Mouse (Mus musculus) hindbrain, embryonic 16.5 days (tissue): ENCODE measurements around the gene Tpte. TPM values are rescaled to one million over a fixed set of nuclear protein-coding genes. Genes with fewer than 3 reads are reported as not detected.

Experiments
- ATAC-seq: fragments of 200-750 bp; cut with Nextera tagmentation; 2 replicates; pipeline ENCODE4 v1.8.0; 2017; ENCODE audit warnings: moderate TSS enrichment, moderate library complexity
- H3K27ac ChIP-seq: fragments of 300-500 bp; sonication (generic); 2 replicates; pipeline ENCODE4 v1.5.1; 2014; ENCODE audit warnings: low read depth, mild to moderate bottlenecking, control low read depth, low read length, moderate library complexity
- H3K27me3 ChIP-seq: fragments of 300-500 bp; sonication (generic); replicated peaks from 2 replicates; pipeline ENCODE4 v1.6.1; 2014; ENCODE audit warnings: low read length; ENCODE audit not compliant: control insufficient read depth, insufficient read depth
- H3K36me3 ChIP-seq: fragments of 300-500 bp; sonication (generic); 2 replicates; pipeline ENCODE4 v1.6.1; 2014; ENCODE audit warnings: mild to moderate bottlenecking, low read length, moderate library complexity, mixed read lengths; ENCODE audit not compliant: control insufficient read depth, insufficient read depth
- H3K4me1 ChIP-seq: fragments of 300-500 bp; sonication (generic); 2 replicates; pipeline ENCODE4 v1.6.1; 2014; ENCODE audit warnings: low read depth, low read length; ENCODE audit not compliant: control insufficient read depth, insufficient read depth
- H3K4me2 ChIP-seq: fragments of 300-500 bp; sonication (generic); 2 replicates; pipeline ENCODE4 v1.6.1; 2014; ENCODE audit warnings: mild to moderate bottlenecking, low read length, control low read depth, moderate library complexity
- H3K4me3 ChIP-seq: fragments of 300-500 bp; sonication (generic); 2 replicates; pipeline ENCODE4 v1.5.1; 2014; ENCODE audit warnings: mild to moderate bottlenecking, low read length, control low read depth, moderate library complexity
- H3K9ac ChIP-seq: fragments of 300-500 bp; sonication (generic); 2 replicates; pipeline ENCODE4 v1.6.1; 2014; ENCODE audit warnings: low read depth, mild to moderate bottlenecking, control low read depth, low read length, moderate library complexity
- H3K9me3 ChIP-seq: fragments of 300-500 bp; sonication (generic); 2 replicates; pipeline ENCODE4 v1.6.1; 2014; ENCODE audit warnings: mild to moderate bottlenecking, low read length, moderate library complexity; ENCODE audit not compliant: control insufficient read depth
- WGBS: fragments of 180-500 bp; shearing (Covaris S2); extraction: QIAGEN DNeasy Blood & Tissue Kit; methylation state at CpG from one replicate; pipeline ENCODE4 v1.1.7; 2014; 5-methylcytosine and 5-hydroxymethylcytosine counted together
- polyA plus RNA-seq: library from polyadenylated mRNA; unstranded; fragments of >200 nt; fragmentation: Nextera tagmentation; extraction: Ambion mirVana; gene quantifications from 2 replicates; pipeline ENCODE4 v1.2.1, GENCODE M21; 2015

Tpte gene
- polyA plus RNA-seq, 1 experiment from 2014 or later, result not detected

DNA sequence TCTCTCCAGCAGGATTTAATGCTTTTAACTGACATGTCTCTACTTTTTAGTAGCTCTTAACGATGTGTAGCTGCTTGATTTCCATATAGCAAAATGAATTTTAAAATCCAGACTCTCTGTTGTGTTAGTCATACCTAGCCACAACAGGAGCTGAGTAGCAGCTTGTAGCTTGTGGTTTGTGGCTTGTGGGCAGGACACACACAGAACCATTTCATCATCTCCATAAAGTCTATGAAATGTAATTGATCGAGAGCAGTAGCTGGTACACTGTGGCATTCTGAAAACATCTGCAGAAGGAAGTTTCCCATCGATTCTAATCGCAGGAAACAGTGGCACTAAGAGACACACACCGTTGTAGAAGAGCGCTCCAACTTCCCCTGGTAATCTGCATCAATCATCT is 122.5 kb downstream of the Tpte start:
- no peaks in the 10 kb centered on the region for H3K27me3 ChIP-seq
- no peak overlapping the region for H3K4me2 ChIP-seq
- peaks cover 4% of the 10 kb centered on the region for H3K4me1 ChIP-seq
- H3K9ac ChIP-seq, result no peak overlapping the region
- H3K27ac ChIP-seq, result no peak overlapping the region
- no peak overlapping the region for H3K4me3 ChIP-seq
- H3K36me3 ChIP-seq, result no peaks in the 10 kb centered on the region
- 79% methylated on average over 6 of the region's 6 CpGs for WGBS
- ATAC-seq, result no peak
- no peaks in the 10 kb centered on the region for H3K9me3 ChIP-seq

DNA sequence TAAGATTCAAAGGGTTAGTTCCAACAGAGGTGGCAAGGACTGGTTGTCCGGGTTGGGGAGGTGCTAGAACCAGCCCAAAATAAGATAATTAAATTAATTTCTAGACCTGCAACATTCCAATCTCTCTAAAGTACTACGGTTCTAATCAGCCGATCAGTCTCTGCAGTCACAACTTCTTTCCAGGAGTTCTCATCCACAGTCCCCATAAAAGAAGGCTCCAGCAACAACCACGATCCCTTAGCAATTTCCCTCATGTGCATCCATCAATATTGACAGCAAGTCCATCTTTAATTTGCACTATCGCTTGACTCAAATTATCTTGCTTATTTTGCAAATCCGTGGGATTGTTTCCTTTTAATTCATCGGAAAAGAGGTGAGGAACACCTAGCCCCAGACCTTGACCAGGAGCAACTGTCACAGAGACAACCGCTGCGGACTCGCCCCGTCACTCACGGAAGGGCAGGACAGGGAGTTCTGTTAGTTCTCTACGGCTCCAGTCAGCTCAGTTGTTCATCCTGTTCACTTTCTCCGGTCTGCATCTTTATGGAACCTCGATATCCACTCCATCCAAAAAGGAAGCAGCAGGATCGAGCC is 127.5 kb downstream of the Tpte start:
- Histone ChIP-seq H3K4me3 (peak overlapping the region; percentile 89), H3K4me1 (peaks cover 13% of the 10 kb centered on the region), H3K9me3 (no peaks in the 10 kb centered on the region), H3K27me3 (no peaks in the 10 kb centered on the region), H3K9ac (peak overlapping the region; percentile 92), H3K4me2 (peak overlapping the region; percentile 87), H3K36me3 (no peaks in the 10 kb centered on the region), H3K27ac (peak overlapping the region; percentile 75)
- 17% methylated on average over 16 of the region's 16 CpGs for WGBS
- ATAC-seq, result peak; percentile 22

DNA sequence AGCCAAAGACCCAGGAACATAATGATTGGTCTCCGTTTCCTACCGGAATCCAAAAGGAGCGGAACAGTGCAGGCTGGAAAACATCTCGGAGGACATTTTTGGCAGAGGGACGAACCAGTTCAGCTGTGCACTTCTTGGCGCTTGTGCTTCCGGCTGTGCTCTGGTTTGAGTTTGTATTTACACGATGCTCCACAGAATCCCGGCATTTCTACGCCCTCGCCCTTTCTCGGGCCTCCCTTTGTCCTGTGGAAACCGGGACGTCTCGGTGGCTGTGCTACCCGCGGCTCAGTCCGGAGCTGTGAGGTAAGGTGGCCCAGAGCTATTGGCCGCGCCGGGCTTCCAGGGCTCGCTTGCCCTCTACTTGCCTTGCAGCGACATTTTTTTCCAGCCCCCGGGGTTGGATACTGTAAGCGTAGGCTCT is 128.1 kb downstream of the Tpte start, which contains the start of gene Mrps31:
Gene Mrps31, plus strand, starts transcription at position 80 of the 421 bp plus-strand sequence.
- Histone ChIP-seq H3K36me3 (no peaks in the 10 kb centered on the region), H3K9me3 (no peaks in the 10 kb centered on the region), H3K27me3 (no peaks in the 10 kb centered on the region), H3K27ac (peak within 1 kb of the TSS; percentile 84), H3K4me3 (peak within 1 kb of the TSS; percentile 89), H3K4me1 (peaks cover 13% of the 10 kb centered on the region), H3K9ac (peak within 1 kb of the TSS; percentile 92), H3K4me2 (peak within 1 kb of the TSS; percentile 88)
- ATAC-seq, result peak; percentile 98
- WGBS, result under 1% methylated on average over 25 of the region's 25 CpGs

DNA sequence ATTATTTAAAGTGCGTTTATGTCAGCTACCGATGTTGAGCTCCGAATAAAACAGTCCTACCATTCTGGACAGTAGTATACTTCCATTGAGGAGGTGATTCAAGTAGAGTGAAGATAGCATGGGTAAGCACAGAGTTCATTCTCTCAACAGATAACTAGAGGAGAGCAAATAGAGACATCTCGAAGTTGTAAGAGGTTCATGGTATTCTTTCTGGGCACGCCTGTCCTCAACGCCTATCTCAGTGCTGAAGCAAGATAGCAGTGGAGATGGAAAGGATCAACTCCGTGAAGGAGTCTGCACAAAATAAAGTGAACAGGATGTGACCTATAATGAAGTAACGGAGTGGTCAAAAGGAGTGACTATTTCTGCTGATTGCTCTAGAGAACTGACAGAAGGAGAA is 128.7 kb downstream of the Tpte start:
- Histone ChIP-seq H3K27me3 (no peaks in the 10 kb centered on the region), H3K27ac (no peak overlapping the region), H3K9me3 (no peaks in the 10 kb centered on the region), H3K36me3 (no peaks in the 10 kb centered on the region), H3K9ac (peak overlapping the region; percentile 92), H3K4me3 (peak overlapping the region; percentile 89), H3K4me2 (peak overlapping the region; percentile 88), H3K4me1 (peaks cover 13% of the 10 kb centered on the region)
- 23% methylated on average over 8 of the region's 8 CpGs for WGBS
- ATAC-seq, result no peak

Other genes starting within 250 kb of the Tpte start
- 1.8 and 1.9 TPM in 2 replicates for gene Atp7b, start 223.1 kb upstream of the Tpte start, polyA plus RNA-seq
- gene Alg11, start 222.7 kb upstream of the Tpte start, polyA plus RNA-seq, result 40.9 and 42.4 TPM in 2 replicates
- 1.4 and 1.6 TPM in 2 replicates for gene Nek5, start 158.4 kb upstream of the Tpte start, polyA plus RNA-seq
- gene Nek3, start 117.0 kb upstream of the Tpte start, polyA plus RNA-seq, result 8.0 and 8.3 TPM in 2 replicates
- 12.8 and 15.5 TPM in 2 replicates for gene Ckap2, start 97.6 kb upstream of the Tpte start, polyA plus RNA-seq
- gene Vps36, start 90.6 kb upstream of the Tpte start, polyA plus RNA-seq, result 41.4 and 44.3 TPM in 2 replicates
- gene Thsd1, start 56.1 kb upstream of the Tpte start, polyA plus RNA-seq, result 7.1 and 10.5 TPM in 2 replicates
- 8.5 and 8.8 TPM in 2 replicates for gene Slc25a15, start 115.2 kb downstream of the Tpte start, polyA plus RNA-seq
- 32.6 and 32.9 TPM in 2 replicates for gene Mrps31, start 127.9 kb downstream of the Tpte start, polyA plus RNA-seq